Mouse (Mus musculus) stomach, embryonic 14.5 days (tissue): Measurements from ENCODE around the gene Usp42. TPM values are rescaled to one million over a fixed set of nuclear protein-coding genes. Genes with fewer than 3 reads are reported as not detected.
A peak's percentile ranks its signal among the peaks of the same experiment; 100 is the strongest.

Source experiments
- ATAC-seq: fragments of 200-750 bp; cut with Nextera tagmentation; 2 replicates; pipeline ENCODE4 v1.8.0; 2017; ENCODE audit warnings: low read depth, moderate TSS enrichment; ENCODE audit not compliant: insufficient number of reproducible peaks, insufficient read depth, low FRiP score
- H3K27ac ChIP-seq: fragments of 300-500 bp; sonication (generic); 2 replicates; pipeline ENCODE4 v1.5.1; 2014; ENCODE audit warnings: mild to moderate bottlenecking, low read length, moderate library complexity, mixed read lengths
- H3K27me3 ChIP-seq: fragments of 300-500 bp; sonication (generic); 2 replicates; pipeline ENCODE4 v1.6.1; 2014; ENCODE audit warnings: low read length, control low read depth, mixed read lengths; ENCODE audit not compliant: control insufficient read depth, insufficient read depth
- H3K36me3 ChIP-seq: fragments of 300-500 bp; sonication (generic); 2 replicates; pipeline ENCODE4 v1.6.1; 2014; ENCODE audit warnings: mild to moderate bottlenecking, control low read depth, low read length, moderate library complexity, mixed read lengths; ENCODE audit not compliant: control insufficient read depth, insufficient read depth
- H3K4me1 ChIP-seq: fragments of 300-500 bp; sonication (generic); 2 replicates; pipeline ENCODE4 v1.6.1; 2014; ENCODE audit warnings: low read length, control low read depth, mixed read lengths; ENCODE audit not compliant: control insufficient read depth, insufficient read depth
- H3K4me2 ChIP-seq: fragments of 300-500 bp; sonication (generic); replicated peaks from 2 replicates; pipeline ENCODE4 v1.6.1; 2014; ENCODE audit warnings: low read depth, low read length, control low read depth
- H3K4me3 ChIP-seq: fragments of 300-500 bp; sonication (generic); 2 replicates; pipeline ENCODE4 v1.5.1; 2014; ENCODE audit warnings: low read depth, low read length, control low read depth
- H3K9ac ChIP-seq: fragments of 300-500 bp; sonication (generic); replicated peaks from 2 replicates; pipeline ENCODE4 v1.6.1; 2014; ENCODE audit warnings: low read depth, mild to moderate bottlenecking, control low read depth, low read length, moderate library complexity, mixed read lengths
- H3K9me3 ChIP-seq: fragments of 300-500 bp; sonication (generic); 2 replicates; pipeline ENCODE4 v1.6.1; 2016; ENCODE audit warnings: low read depth, low read length, control low read depth; ENCODE audit not compliant: control insufficient read depth
- WGBS: fragments of 180-500 bp; shearing (Covaris S2); extraction: QIAGEN DNeasy Blood & Tissue Kit; methylation state at CpG from one replicate; pipeline ENCODE4 v1.1.7; 2014; 5-methylcytosine and 5-hydroxymethylcytosine counted together
- polyA plus RNA-seq: library from polyadenylated mRNA; unstranded; fragments of >200 nt; fragmentation: Nextera tagmentation; extraction: Ambion mirVana; gene quantifications from 2 replicates; pipeline ENCODE4 v1.2.1, GENCODE M21; 2014

Usp42 gene
- polyA plus RNA-seq, 1 experiment from 2014 or later: 21.8 TPM

GRCm38 (mm10) chr5:143679654-143680053, 52.4 kb downstream of the Usp42 start:
- H3K4me2 ChIP-seq: no peak overlapping the region
- 65% methylated on average over 6 of the region's 6 CpGs for WGBS
- no peaks in the 10 kb centered on the region for H3K27me3 ChIP-seq
- no peak overlapping the region for H3K27ac ChIP-seq
- H3K36me3 ChIP-seq: no peaks in the 10 kb centered on the region
- no peaks in the 10 kb centered on the region for H3K9me3 ChIP-seq
- peaks cover 46% of the 10 kb centered on the region for H3K4me1 ChIP-seq
- no peak overlapping the region for H3K9ac ChIP-seq
- no peak overlapping the region for H3K4me3 ChIP-seq
- no peak for ATAC-seq

GRCm38 (mm10) chr5:143678634-143679271, 53.3 kb downstream of the Usp42 start:
- no peak overlapping the region for H3K27ac ChIP-seq
- H3K9me3 ChIP-seq: no peaks in the 10 kb centered on the region
- H3K4me2 ChIP-seq: no peak overlapping the region
- no peak overlapping the region for H3K4me3 ChIP-seq
- WGBS: 40% methylated on average over 6 of the region's 6 CpGs
- no peaks in the 10 kb centered on the region for H3K27me3 ChIP-seq
- ATAC-seq: peak; percentile 58; the same call in 1 of the 2 replicates
- no peaks in the 10 kb centered on the region for H3K36me3 ChIP-seq
- H3K4me1 ChIP-seq: peaks cover 41% of the 10 kb centered on the region
- H3K9ac ChIP-seq: no peak overlapping the region

DNA sequence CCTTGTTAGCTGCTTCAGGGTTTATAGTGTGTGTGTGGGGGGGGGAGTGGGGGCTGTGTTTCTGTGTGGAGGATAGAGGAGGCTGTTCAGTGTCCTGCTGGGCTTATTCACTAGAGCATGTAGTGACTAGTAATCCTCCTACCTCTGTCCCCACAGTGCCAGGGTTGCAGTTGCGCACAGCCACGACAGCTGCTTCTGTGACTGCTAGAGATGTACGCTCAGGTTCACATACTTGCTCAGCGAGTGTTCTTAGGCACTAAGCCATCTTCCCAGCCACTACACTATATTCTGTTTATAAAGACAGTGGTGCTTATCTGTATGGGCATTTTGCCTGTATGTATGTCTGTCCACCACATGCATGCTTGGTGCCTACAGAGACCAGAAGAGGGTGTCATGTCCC, 54.7 kb downstream of the Usp42 start:
- Histone ChIP-seq H3K4me1 (peaks cover 40% of the 10 kb centered on the region), H3K36me3 (no peaks in the 10 kb centered on the region), H3K9ac (no peak overlapping the region), H3K4me3 (no peak overlapping the region), H3K9me3 (no peaks in the 10 kb centered on the region), H3K27ac (no peak overlapping the region), H3K27me3 (no peaks in the 10 kb centered on the region), H3K4me2 (no peak overlapping the region)
- WGBS: 74% methylated on average over 4 of the region's 4 CpGs
- no peak for ATAC-seq

- H3K9me3 ChIP-seq: no peaks in the 10 kb centered on the region
- peaks cover 40% of the 10 kb centered on the region for H3K4me1 ChIP-seq
- WGBS: 51% methylated on average over 5 of the region's 5 CpGs
- no peaks in the 10 kb centered on the region for H3K27me3 ChIP-seq
- H3K9ac ChIP-seq: no peak overlapping the region
- no peak overlapping the region for H3K4me2 ChIP-seq
- H3K36me3 ChIP-seq: no peaks in the 10 kb centered on the region
- H3K27ac ChIP-seq: no peak overlapping the region
- no peak for ATAC-seq
- H3K4me3 ChIP-seq: no peak overlapping the region
Measured at GRCm38 (mm10) chr5:143676218-143676985, 55.7 kb downstream of the Usp42 start.

DNA sequence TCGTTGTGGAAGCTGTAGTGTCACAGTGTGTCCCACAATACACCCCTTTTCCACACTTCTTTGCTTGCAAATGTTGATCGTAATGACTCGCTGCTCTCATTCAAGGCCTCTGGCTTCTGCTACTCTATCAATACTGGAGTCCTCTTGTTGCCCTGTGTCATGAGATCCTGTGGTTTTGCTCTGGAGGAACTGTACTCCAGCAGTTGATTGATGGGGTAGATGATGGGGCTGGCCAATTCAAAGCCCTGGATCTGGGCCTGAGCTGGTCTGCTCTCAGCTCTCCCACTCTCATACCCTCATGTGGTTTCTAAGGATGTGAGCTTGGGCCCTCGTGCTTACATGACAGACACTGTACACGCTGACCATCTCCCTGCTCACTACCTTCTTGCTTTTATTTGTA, 57.5 kb downstream of the Usp42 start:
- Histone ChIP-seq H3K4me1 (peaks cover 33% of the 10 kb centered on the region), H3K4me3 (no peak overlapping the region), H3K9me3 (no peaks in the 10 kb centered on the region), H3K36me3 (no peaks in the 10 kb centered on the region), H3K27ac (no peak overlapping the region), H3K9ac (no peak overlapping the region), H3K4me2 (no peak overlapping the region), H3K27me3 (no peaks in the 10 kb centered on the region)
- 68% methylated on average over 5 of the region's 5 CpGs for WGBS
- ATAC-seq: no peak

- Histone ChIP-seq H3K27ac (no peak overlapping the region), H3K36me3 (no peaks in the 10 kb centered on the region), H3K9ac (no peak overlapping the region), H3K4me1 (0 out of 2 replicates have a peak, but pooled peaks cover 6% of the 10 kb centered on the region), H3K4me2 (no peak overlapping the region), H3K27me3 (no peaks in the 10 kb centered on the region), H3K9me3 (no peaks in the 10 kb centered on the region), H3K4me3 (no peak overlapping the region)
- WGBS: 70% methylated on average over 6 of the region's 6 CpGs
- no peak for ATAC-seq
Measured at GRCm38 (mm10) chr5:143670740-143671415, 61.2 kb downstream of the Usp42 start.

DNA sequence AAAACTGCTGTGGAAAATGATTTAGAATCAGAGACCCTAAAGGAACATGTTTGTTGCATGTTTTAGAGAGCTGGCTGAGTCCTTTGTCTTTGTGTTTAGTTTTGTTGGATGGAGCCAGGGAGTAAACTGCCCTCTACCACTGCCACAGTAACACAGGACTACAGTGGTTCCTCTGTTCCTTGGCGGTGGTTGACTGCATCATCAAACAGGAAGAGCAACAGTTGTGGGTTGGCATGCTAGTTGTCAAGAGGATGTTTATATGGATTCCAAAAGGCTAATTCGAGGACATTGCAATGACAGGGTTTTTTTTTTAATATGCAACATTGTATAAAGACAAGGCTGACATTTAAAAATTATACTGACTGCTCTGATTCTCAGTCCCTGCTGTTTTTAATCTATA, 62.2 kb downstream of the Usp42 start:
- no peaks in the 10 kb centered on the region for H3K27me3 ChIP-seq
- H3K4me1 ChIP-seq: 0 out of 2 replicates have a peak, but pooled peaks cover 6% of the 10 kb centered on the region
- H3K4me2 ChIP-seq: no peak overlapping the region
- H3K4me3 ChIP-seq: no peak overlapping the region
- H3K9me3 ChIP-seq: no peaks in the 10 kb centered on the region
- H3K9ac ChIP-seq: no peak overlapping the region
- H3K27ac ChIP-seq: 0 out of 2 replicates have a peak overlapping the region, but pooled peaks have one; percentile 16
- 52% methylated on average over 2 of the region's 2 CpGs for WGBS
- no peaks in the 10 kb centered on the region for H3K36me3 ChIP-seq
- no peak for ATAC-seq

- no peak overlapping the region for H3K4me3 ChIP-seq
- H3K4me1 ChIP-seq: 0 out of 2 replicates have a peak, but pooled peaks cover 4% of the 10 kb centered on the region
- no peaks in the 10 kb centered on the region for H3K36me3 ChIP-seq
- H3K27ac ChIP-seq: 0 out of 2 replicates have a peak overlapping the region, but pooled peaks have one; percentile 16
- no peak overlapping the region for H3K9ac ChIP-seq
- no peaks in the 10 kb centered on the region for H3K9me3 ChIP-seq
- no peak for ATAC-seq
- WGBS: 36% methylated on average over 2 of the region's 2 CpGs
- no peaks in the 10 kb centered on the region for H3K27me3 ChIP-seq
- H3K4me2 ChIP-seq: no peak overlapping the region
Measured at GRCm38 (mm10) chr5:143669393-143669792, 62.7 kb downstream of the Usp42 start.
